ENCODE assay signal across 11 mouse cellular contexts in genomic region chr17:86292711-86293110, GRCm38 (mm10).
A peak's percentile ranks its signal among the peaks of the same experiment; 100 is the strongest.
DNase-seq lines count a peak whose midpoint lies in the region; ATAC-seq and TF ChIP-seq lines count a peak whose summit lies in the region.
"Had no signal": no experiment of that assay in that cellular context is flagged by ENCODE, and none has a peak within 500 bp of the region (broad histone marks: within the 10 kb centered on the region; RNA-seq: fewer than 3 reads in every experiment).

No protein-coding gene starts in this region.

- intact Hi-C loops in heart, postnatal 10 days (cut with DNase I), result loop anchor here (1.0 kb wide), 1 partner anchor 125 kb away; the partner anchor contains the start of gene Prkce
- intact Hi-C loops in left cerebral cortex, postnatal 36 days (cut with DNase I), result loop anchor here (5.0 kb wide), 1 partner anchor 125 kb away; the partner anchor contains the start of gene Prkce

- no peaks in the 10 kb centered on the region for H3K9me3 ChIP-seq in heart, embryonic 14.5 days (ENCODE audit: control insufficient read depth, low read length)
- H3K9me3 ChIP-seq in lung, postnatal 0 days (ENCODE audit: low read length), result no peaks in the 10 kb centered on the region
- H3K9me3 ChIP-seq in liver, postnatal 0 days (ENCODE audit: low read length), result no peaks in the 10 kb centered on the region
- H3K9me3 ChIP-seq: limb, embryonic 12.5 days; neural tube, embryonic 15.5 days had no signal

- no peaks in the 10 kb centered on the region for H3K27me3 ChIP-seq in heart, embryonic 14.5 days (ENCODE audit: control insufficient read depth, insufficient read depth, low read length)
- no peaks in the 10 kb centered on the region for H3K27me3 ChIP-seq in lung, postnatal 0 days (replicated peaks; ENCODE audit: insufficient read depth, low read length)
- H3K27me3 ChIP-seq in liver, postnatal 0 days (ENCODE audit: insufficient read depth, low read length), result no peaks in the 10 kb centered on the region
- H3K27me3 ChIP-seq: limb, embryonic 12.5 days; neural tube, embryonic 15.5 days had no signal

- no peak for DNase-seq in heart, postnatal 10 days
- no peak for DNase-seq in lung, postnatal 0 days (ENCODE audit: low spot score)
- DNase-seq in lung, adult 18-20 months, result no peak
- no peak for DNase-seq in liver, postnatal 0 days
- no peak for DNase-seq in left cerebral cortex, postnatal 36 days (ENCODE audit: low spot score in 2 of 2)
- DNase-seq: right cerebral cortex, postnatal 4 days had no signal

- no peak overlapping the region for H3K27ac ChIP-seq in heart, embryonic 14.5 days (replicated peaks in 1 of 2; ENCODE audit: control insufficient read depth in 1 of 2, insufficient read depth in 1 of 2, low read depth in 2 of 2, low read length in 2 of 2)
- H3K27ac ChIP-seq in lung, postnatal 0 days (ENCODE audit: low read length), result peak overlapping the region; percentile 57; the same call in 1 of the 2 replicates
- H3K27ac ChIP-seq in brown adipose tissue, adult 24 weeks (replicated peaks; ENCODE audit: low read depth, low read length), result peak overlapping the region; percentile 44
- no peak overlapping the region for H3K27ac ChIP-seq in liver, postnatal 0 days (ENCODE audit: low read depth)
- H3K27ac ChIP-seq: left cerebral cortex, adult 2 months; limb, embryonic 12.5 days; neural tube, embryonic 15.5 days had no signal

- peaks cover 5 to 16% of the 10 kb centered on the region in 2 experiments for H3K4me1 ChIP-seq in heart, embryonic 14.5 days (ENCODE audit: control insufficient read depth in 2 of 2, insufficient read depth in 2 of 2, low read length in 2 of 2)
- H3K4me1 ChIP-seq in lung, postnatal 0 days (ENCODE audit: insufficient read depth, low read depth, low read length), result no peaks in the 10 kb centered on the region
- peaks cover 9% of the 10 kb centered on the region for H3K4me1 ChIP-seq in brown adipose tissue, adult 24 weeks (ENCODE audit: control insufficient read depth, insufficient read depth, insufficient read length, low read length)
- H3K4me1 ChIP-seq in liver, postnatal 0 days (ENCODE audit: insufficient read depth), result peaks cover 9% of the 10 kb centered on the region

- no peak for TF ChIP-seq CTCF in lung, postnatal 0 days (IDR thresholded peaks at IDR 0.05)
- TF ChIP-seq CTCF in liver, postnatal 0 days (IDR thresholded peaks at IDR 0.05; ENCODE audit: low read depth), result no peak

- no peaks in the 10 kb centered on the region for H3K36me3 ChIP-seq in heart, embryonic 14.5 days (ENCODE audit: control insufficient read depth, insufficient read depth, low read length)
- no peaks in the 10 kb centered on the region for H3K36me3 ChIP-seq in lung, postnatal 0 days (ENCODE audit: insufficient read depth, low read length)
- H3K36me3 ChIP-seq in liver, postnatal 0 days (replicated peaks; ENCODE audit: insufficient read depth, low read length), result no peaks in the 10 kb centered on the region
- H3K36me3 ChIP-seq: limb, embryonic 12.5 days; neural tube, embryonic 15.5 days had no signal

- TF ChIP-seq EP300 in lung, postnatal 0 days (IDR thresholded peaks at IDR 0.05), result no peak
- no peak for TF ChIP-seq EP300 in liver, postnatal 0 days (IDR thresholded peaks at IDR 0.05; ENCODE audit: low read depth)

- no peak overlapping the region for H3K9ac ChIP-seq in heart, embryonic 14.5 days (ENCODE audit: low read length)
- no peak overlapping the region for H3K9ac ChIP-seq in lung, postnatal 0 days (replicated peaks; ENCODE audit: low read depth)
- H3K9ac ChIP-seq in liver, postnatal 0 days (replicated peaks), result no peak overlapping the region
- H3K9ac ChIP-seq: limb, embryonic 12.5 days; neural tube, embryonic 15.5 days had no signal

- no peak overlapping the region for H3K4me3 ChIP-seq in heart, embryonic 14.5 days (ENCODE audit: control insufficient read depth in 1 of 2, insufficient read depth in 1 of 2, low read depth in 1 of 2, low read length in 2 of 2)
- H3K4me3 ChIP-seq in lung, postnatal 0 days (ENCODE audit: low read depth, low read length), result no peak overlapping the region
- peak overlapping the region; percentile 45; the same call in 1 of the 2 replicates for H3K4me3 ChIP-seq in brown adipose tissue, adult 24 weeks (ENCODE audit: insufficient read depth, low read depth, low read length)
- no peak overlapping the region for H3K4me3 ChIP-seq in liver, postnatal 0 days (ENCODE audit: low read depth, low read length)
- H3K4me3 ChIP-seq: left cerebral cortex, adult 2 months; neural tube, embryonic 15.5 days had no signal

- ATAC-seq in heart, embryonic 14.5 days (ENCODE audit: insufficient number of reproducible peaks, insufficient read depth, low FRiP score, low read depth), result no peak
- no peak for ATAC-seq in lung, postnatal 0 days
- no peak for ATAC-seq in liver, postnatal 0 days

- 78% methylated on average over 6 of the region's 6 CpGs for WGBS in heart, embryonic 14.5 days
- 76% methylated on average over 6 of the region's 6 CpGs for WGBS in lung, postnatal 0 days
- WGBS in liver, postnatal 0 days (ENCODE audit: insufficient replicate concordance), result 70% methylated on average over 6 of the region's 6 CpGs

- H3K4me2 ChIP-seq in heart, embryonic 14.5 days (ENCODE audit: low read length), result peak overlapping the region; percentile 51; the same call in 1 of the 2 replicates
- peak overlapping the region; percentile 37; the same call in 1 of the 2 replicates for H3K4me2 ChIP-seq in lung, postnatal 0 days (replicated peaks; ENCODE audit: low read depth, low read length)
- peak overlapping the region; percentile 49; the same call in 1 of the 2 replicates for H3K4me2 ChIP-seq in liver, postnatal 0 days (ENCODE audit: low read depth, low read length)
- H3K4me2 ChIP-seq: neural tube, embryonic 15.5 days had no signal

Comparison
In these comparisons a context has a peak if more than half of its experiments do, and no peak if none do; other contexts are left out.
1. H3K27ac ChIP-seq: peak in lung, postnatal 0 days (single experiment) and brown adipose tissue, adult 24 weeks (single experiment); none in heart, embryonic 14.5 days (0 of 2) and liver, postnatal 0 days (single experiment).
2. Peak in every context shown above with its lines, with median percentiles within 50 percentile points of each other: H3K4me2 ChIP-seq.